Mouse (Mus musculus) Patski (cell line): Measurements from ENCODE around the gene Rexo1. TPM values are rescaled to one million over a fixed set of nuclear protein-coding genes. Genes with fewer than 3 reads are reported as not detected.

Experiments
- ATAC-seq: fragments of 100-300 bp; one replicate; pipeline ENCODE4 v1.8.0; 2021
- CTCF ChIA-PET: fragments of 350-600 bp; sonication (Branson Sonifier 250); formaldehyde crosslinking; loops from one replicate; lab custom pipeline; 2022; ENCODE audit warnings: inconsistent platforms; lab: Charles Lee
- POLR2A ChIA-PET: fragments of 350-600 bp; sonication (Branson Sonifier 250); formaldehyde crosslinking; loops from one replicate; lab custom pipeline; 2022; ENCODE audit warnings: antibody characterized with exemption, inconsistent platforms; lab: Charles Lee
- DNase-seq: peaks from one replicate; pipeline ENCODE4 v3.0.0-alpha.2; 2011; ENCODE audit warnings: low read depth, low spot score
- H3K27me3 ChIP-seq: fragments of 371-371 bp; one replicate; pipeline ENCODE4 v1.5.1; 2021
- CTCF ChIP-seq: fragments of 100-300 bp; IDR thresholded peaks from one replicate; pipeline ENCODE4 v1.5.1; 2021
- in situ Hi-C: fragments of 300-500 bp; cut with MboI; formaldehyde crosslinking; loops from 3 replicates; pipeline ENCODE4 v1.11.1; 2018; ENCODE audit warnings: low pct_unique_long_range_greater_than_20kb, mixed read lengths
- polyA plus RNA-seq: library from polyadenylated mRNA; unstranded; gene quantifications from one replicate; pipeline ENCODE4 v1.2.3, GENCODE M21; 2021

The Rexo1 gene
- polyA plus RNA-seq, 1 experiment from 2014 or later: 32.2 TPM

- no peak for DNase-seq
- TF ChIP-seq CTCF: no peak
- ChIA-PET POLR2A (no interaction called here), CTCF (interaction anchor here (1.5 kb wide), 1 partner anchor 9 kb away, joined by 3 read pairs; no protein-coding TSS in a partner anchor)
- peaks cover 62% of the 10 kb centered on the region for H3K27me3 ChIP-seq
- in situ Hi-C loops: no loop called here
- ATAC-seq: no peak
Observed at GRCm38 (mm10) chr10:80495901-80496300, 65.5 kb downstream of the Rexo1 start.

DNA sequence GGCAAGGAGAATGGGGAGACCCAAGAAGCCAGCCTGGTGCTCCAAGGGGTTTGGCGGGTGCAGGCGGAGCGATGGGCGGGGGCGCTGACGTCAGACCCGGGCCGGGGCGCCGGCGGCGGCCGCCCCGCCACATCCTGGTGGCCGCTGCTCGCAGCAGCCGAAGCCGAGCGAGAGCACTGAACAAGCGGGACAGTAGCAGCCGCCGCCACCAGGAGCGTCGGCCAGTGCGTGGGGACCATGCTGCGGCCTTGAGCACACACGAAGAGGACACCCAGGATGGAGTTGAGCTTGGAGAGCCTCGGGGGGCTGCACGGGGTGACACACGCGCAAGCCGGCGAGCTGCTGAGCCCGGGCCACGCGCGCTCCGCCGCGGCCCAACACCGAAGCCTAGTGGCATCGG lies 66.6 kb downstream of the Rexo1 start, which contains the start of gene Onecut3:
Gene Onecut3, plus strand, starts transcription at position 104 of the 400 bp plus-strand sequence.
- ATAC-seq: no peak
- no peak for DNase-seq
- H3K27me3 ChIP-seq: peaks cover 67% of the 10 kb centered on the region
- TF ChIP-seq CTCF: no peak
- in situ Hi-C loops: no loop called here
- POLR2A ChIA-PET: no interaction called here
- CTCF ChIA-PET: interaction anchor here (1.5 kb wide), 1 partner anchor 7 kb away, joined by 3 read pairs; no protein-coding TSS in a partner anchor

Other genes starting within 250 kb of the Rexo1 start
- gene 2310011J03Rik, start 241.0 kb downstream of the Rexo1 start, polyA plus RNA-seq: 34.7 TPM
- 6.2 TPM for gene Pcsk4, start 232.1 kb downstream of the Rexo1 start, polyA plus RNA-seq
- 6.9 TPM for gene Reep6, start 231.6 kb downstream of the Rexo1 start, polyA plus RNA-seq
- 1.2 TPM for gene Adamtsl5, start 213.1 kb downstream of the Rexo1 start, polyA plus RNA-seq
- 0.62 TPM for gene Plk5, start 205.1 kb downstream of the Rexo1 start, polyA plus RNA-seq
- gene Mex3d, start 173.9 kb downstream of the Rexo1 start, polyA plus RNA-seq: 30.6 TPM
- 181 TPM for gene Mbd3, start 162.0 kb downstream of the Rexo1 start, polyA plus RNA-seq
- 535 TPM for gene Uqcr11, start 154.7 kb downstream of the Rexo1 start, polyA plus RNA-seq
- 96.9 TPM for gene Tcf3, start 127.9 kb downstream of the Rexo1 start, polyA plus RNA-seq
- not detected for gene Onecut3, start 66.7 kb downstream of the Rexo1 start, polyA plus RNA-seq
- gene Atp8b3, start 22.4 kb downstream of the Rexo1 start, polyA plus RNA-seq: 0.24 TPM
- gene Klf16, start 15.8 kb upstream of the Rexo1 start, polyA plus RNA-seq: 18.7 TPM
- gene Abhd17a, start 28.8 kb upstream of the Rexo1 start, polyA plus RNA-seq: 74.3 TPM
- 76.6 TPM for gene Scamp4, start 41.3 kb upstream of the Rexo1 start, polyA plus RNA-seq
- gene Adat3, start 41.3 kb upstream of the Rexo1 start, polyA plus RNA-seq: 4.7 TPM
- 1.7 TPM for gene Gm49322, start 44.5 kb upstream of the Rexo1 start, polyA plus RNA-seq
- gene Csnk1g2, start 61.3 kb upstream of the Rexo1 start, polyA plus RNA-seq: 164 TPM
- gene Btbd2, start 95.5 kb upstream of the Rexo1 start, polyA plus RNA-seq: 70.4 TPM
- 124 TPM for gene Mknk2, start 116.6 kb upstream of the Rexo1 start, polyA plus RNA-seq
- 15.9 TPM for gene Mob3a, start 140.4 kb upstream of the Rexo1 start, polyA plus RNA-seq
- 12.0 TPM for gene Izumo4, start 140.6 kb upstream of the Rexo1 start, polyA plus RNA-seq
- 103 TPM for gene Ap3d1, start 180.7 kb upstream of the Rexo1 start, polyA plus RNA-seq
- gene Dot1l, start 193.6 kb upstream of the Rexo1 start, polyA plus RNA-seq: 24.0 TPM
- 66.7 TPM for gene Sf3a2, start 236.6 kb upstream of the Rexo1 start, polyA plus RNA-seq
- 77.0 TPM for gene Plekhj1, start 237.1 kb upstream of the Rexo1 start, polyA plus RNA-seq
- gene Amh, start 243.7 kb upstream of the Rexo1 start, polyA plus RNA-seq: 0.47 TPM